Mouse (Mus musculus): ENCODE measurements at regions not wholly inside any gene's neighbourhood (a gene's known extent, or its start where the extent isn't known, plus 50 kb on each side); places are given as distances from the start of the nearest gene placed in this dataset.

- DNase-seq (ENCODE audit: low spot score) = no peak
Measured at GRCm38 (mm10) chr6:100176914-100177560, 110.2 kb downstream of the Rybp start.

- no peak for DNase-seq (ENCODE audit: low spot score)
Measured at GRCm38 (mm10) chr6:100170711-100171348, 116.5 kb downstream of the Rybp start.

GRCm38 (mm10) chr6:100167321-100167720 is 120.0 kb downstream of the Rybp start:
- DNase-seq (ENCODE audit: low spot score) = no peak

- DNase-seq (ENCODE audit: low spot score) = no peak
Measured at GRCm38 (mm10) chr6:100165746-100166145, 121.5 kb downstream of the Rybp start.

- no peak for DNase-seq (ENCODE audit: low spot score)
Measured at GRCm38 (mm10) chr6:100164162-100164561, 123.1 kb downstream of the Rybp start.

- no peak for DNase-seq (ENCODE audit: low spot score)
Measured at GRCm38 (mm10) chr6:100163814-100164130, 123.5 kb downstream of the Rybp start.

GRCm38 (mm10) chr6:100162961-100163813 is 124.1 kb downstream of the Rybp start:
- peak; percentile 83 for DNase-seq (ENCODE audit: low spot score)

- no peak for DNase-seq (ENCODE audit: low spot score)
Measured at GRCm38 (mm10) chr6:100160670-100161069, 126.6 kb downstream of the Rybp start.

- no peak for DNase-seq (ENCODE audit: low spot score)
Measured at GRCm38 (mm10) chr6:100159817-100160216, 127.5 kb downstream of the Rybp start.

GRCm38 (mm10) chr6:100159246-100159645 is 128.0 kb downstream of the Rybp start:
- no peak for DNase-seq (ENCODE audit: low spot score)

GRCm38 (mm10) chr6:100157288-100157687 is 130.0 kb downstream of the Rybp start:
- peak; percentile 53 for DNase-seq (ENCODE audit: low spot score)

GRCm38 (mm10) chr6:100156163-100156562 is 131.1 kb downstream of the Rybp start:
- no peak for DNase-seq (ENCODE audit: low spot score)

- DNase-seq (ENCODE audit: low spot score) = peak; percentile 63
Measured at GRCm38 (mm10) chr6:100155676-100156075, 131.6 kb downstream of the Rybp start.

GRCm38 (mm10) chr6:100151447-100151846 is 135.8 kb downstream of the Rybp start:
- no peak for DNase-seq (ENCODE audit: low spot score)

GRCm38 (mm10) chr6:100150703-100151208 is 136.5 kb downstream of the Rybp start:
- no peak for DNase-seq (ENCODE audit: low spot score)

GRCm38 (mm10) chr6:100149458-100149852 is 137.8 kb downstream of the Rybp start:
- DNase-seq (ENCODE audit: low spot score) = no peak

- no peak for DNase-seq (ENCODE audit: low spot score)
Measured at GRCm38 (mm10) chr6:100148751-100149457, 138.4 kb downstream of the Rybp start.

GRCm38 (mm10) chr6:100146360-100146935 is 140.8 kb downstream of the Rybp start:
- no peak for DNase-seq (ENCODE audit: low spot score)

- no peak for DNase-seq (ENCODE audit: low spot score)
Measured at GRCm38 (mm10) chr6:100145869-100146268, 141.4 kb downstream of the Rybp start.

GRCm38 (mm10) chr6:100144544-100145287 is 142.6 kb downstream of the Rybp start:
- DNase-seq (ENCODE audit: low spot score) = no peak

Data from testis, postnatal 10 days (tissue).